Mouse (Mus musculus) urinary bladder, adult 18-20 months (tissue): Measurements from ENCODE around the gene Per2.

Source experiments
- DNase-seq, 2 experiments: peaks; one replicate each; pipeline ENCODE4 v3.0.0; 2022; ENCODE audit warnings: low spot score in 2 of 2, mixed read lengths in 2 of 2

Gene Per2

GRCm38 (mm10) chr1:91390369-91390768 lies 68.8 kb downstream of the Per2 start:
- DNase-seq = no peak

GRCm38 (mm10) chr1:91381091-91381471 lies 78.0 kb downstream of the Per2 start:
- no peak for DNase-seq

GRCm38 (mm10) chr1:91380453-91381090 lies 78.6 kb downstream of the Per2 start:
- peak; percentile 37 to 64 for DNase-seq

GRCm38 (mm10) chr1:91373414-91373835 lies 85.7 kb downstream of the Per2 start:
- no peak for DNase-seq

GRCm38 (mm10) chr1:91370055-91370454 lies 89.1 kb downstream of the Per2 start:
- DNase-seq = no peak

- DNase-seq = no peak
These were observed 89.7 kb downstream of the Per2 start for GRCm38 (mm10) chr1:91369408-91369807.

- DNase-seq = no peak
These were observed 91.8 kb downstream of the Per2 start for GRCm38 (mm10) chr1:91367295-91367694.

- peak; percentile 30 to 71 for DNase-seq
These were observed 92.7 kb downstream of the Per2 start, which contains the start of gene Erfe for GRCm38 (mm10) chr1:91366215-91367108. TSS of gene Erfe (plus strand) at chr1:91366430.
